Mouse (Mus musculus) lung, embryonic 16.5 days (tissue): ENCODE measurements at regions not wholly inside any gene's neighbourhood (a gene's known extent, or its start where the extent isn't known, plus 50 kb on each side); places are given as distances from the start of the nearest gene placed in this dataset.
A peak's percentile ranks its signal among the peaks of the same experiment; 100 is the strongest.

Experiments
- ATAC-seq: fragments of 200-750 bp; cut with Nextera tagmentation; 2 replicates; pipeline ENCODE4 v1.8.0; 2017; ENCODE audit warnings: low read depth, mild to moderate bottlenecking, moderate library complexity
- H3K27ac ChIP-seq: fragments of 300-500 bp; sonication (generic); 2 replicates; pipeline ENCODE4 v1.5.1; 2014; ENCODE audit warnings: mild to moderate bottlenecking, control low read depth, low read length
- H3K27me3 ChIP-seq: fragments of 300-500 bp; sonication (generic); 2 replicates; pipeline ENCODE4 v1.6.1; 2014; ENCODE audit warnings: low read depth, low read length, mixed read lengths; ENCODE audit not compliant: control insufficient read depth, insufficient read depth
- H3K36me3 ChIP-seq: fragments of 300-500 bp; sonication (generic); 2 replicates; pipeline ENCODE4 v1.6.1; 2014; ENCODE audit warnings: low read length; ENCODE audit not compliant: control insufficient read depth, insufficient read depth
- H3K4me1 ChIP-seq: fragments of 300-500 bp; sonication (generic); replicated peaks from 2 replicates; pipeline ENCODE4 v1.6.1; 2014; ENCODE audit warnings: low read length, mixed read lengths; ENCODE audit not compliant: control insufficient read depth, insufficient read depth
- H3K4me2 ChIP-seq: fragments of 300-500 bp; sonication (generic); 2 replicates; pipeline ENCODE4 v1.6.1; 2014; ENCODE audit warnings: low read depth, low read length, control low read depth
- H3K4me3 ChIP-seq: fragments of 300-500 bp; sonication (generic); 2 replicates; pipeline ENCODE4 v1.5.1; 2014; ENCODE audit warnings: mild to moderate bottlenecking, low read length, control low read depth
- H3K9ac ChIP-seq: fragments of 300-500 bp; sonication (generic); 2 replicates; pipeline ENCODE4 v1.6.1; 2014; ENCODE audit warnings: low read length, control low read depth
- H3K9me3 ChIP-seq: fragments of 300-500 bp; sonication (generic); 2 replicates; pipeline ENCODE4 v1.6.1; 2016; ENCODE audit warnings: low read length; ENCODE audit not compliant: control insufficient read depth
- WGBS: fragments of 180-500 bp; shearing (Covaris S2); extraction: QIAGEN DNeasy Blood & Tissue Kit; methylation state at CpG from one replicate; pipeline ENCODE4 v1.1.7; 2014; 5-methylcytosine and 5-hydroxymethylcytosine counted together

- peak; percentile 65 for ATAC-seq
- H3K9me3 ChIP-seq, result no peaks in the 10 kb centered on the region
- H3K4me2 ChIP-seq, result peak overlapping the region; percentile 15
- no peaks in the 10 kb centered on the region for H3K27me3 ChIP-seq
- 37% methylated on average over 20 of the region's 20 CpGs for WGBS
- H3K36me3 ChIP-seq, result no peaks in the 10 kb centered on the region
- no peak overlapping the region for H3K27ac ChIP-seq
- peaks cover 3% of the 10 kb centered on the region; the same call in 1 of the 2 replicates for H3K4me1 ChIP-seq
- no peak overlapping the region for H3K9ac ChIP-seq
- H3K4me3 ChIP-seq, result no peak overlapping the region
Observed at GRCm38 (mm10) chr10:56920711-56921672, 543.9 kb downstream of the Gja1 start.

GRCm38 (mm10) chr10:56935174-56935573 is 551.0 kb upstream of the Hsf2 start:
- Histone ChIP-seq H3K27me3 (no peaks in the 10 kb centered on the region), H3K9me3 (no peaks in the 10 kb centered on the region), H3K27ac (no peak overlapping the region), H3K36me3 (no peaks in the 10 kb centered on the region), H3K4me3 (no peak overlapping the region), H3K4me1 (no peaks in the 10 kb centered on the region), H3K9ac (no peak overlapping the region), H3K4me2 (no peak overlapping the region)
- no peak for ATAC-seq
- 64% methylated on average over 4 of the region's 4 CpGs for WGBS

GRCm38 (mm10) chr10:56941972-56942371 is 544.2 kb upstream of the Hsf2 start:
- Histone ChIP-seq H3K4me1 (no peaks in the 10 kb centered on the region), H3K27ac (no peak overlapping the region), H3K36me3 (no peaks in the 10 kb centered on the region), H3K4me2 (no peak overlapping the region), H3K4me3 (no peak overlapping the region), H3K9ac (no peak overlapping the region), H3K27me3 (no peaks in the 10 kb centered on the region), H3K9me3 (no peaks in the 10 kb centered on the region)
- WGBS, result 64% methylated on average over 4 of the region's 4 CpGs
- ATAC-seq, result no peak

- no peak overlapping the region for H3K27ac ChIP-seq
- no peaks in the 10 kb centered on the region for H3K27me3 ChIP-seq
- no peak overlapping the region for H3K4me3 ChIP-seq
- H3K9ac ChIP-seq, result no peak overlapping the region
- H3K36me3 ChIP-seq, result no peaks in the 10 kb centered on the region
- no peak overlapping the region for H3K4me2 ChIP-seq
- H3K9me3 ChIP-seq, result no peaks in the 10 kb centered on the region
- 45% methylated on average over 5 of the region's 5 CpGs for WGBS
- no peaks in the 10 kb centered on the region for H3K4me1 ChIP-seq
- ATAC-seq, result no peak
Observed at GRCm38 (mm10) chr10:56944434-56945145, 541.6 kb upstream of the Hsf2 start.

- no peaks in the 10 kb centered on the region for H3K27me3 ChIP-seq
- WGBS, result 62% methylated on average over 2 of the region's 2 CpGs
- H3K4me3 ChIP-seq, result no peak overlapping the region
- H3K4me1 ChIP-seq, result no peaks in the 10 kb centered on the region
- ATAC-seq, result peak; percentile 80
- no peaks in the 10 kb centered on the region for H3K36me3 ChIP-seq
- H3K9me3 ChIP-seq, result no peaks in the 10 kb centered on the region
- H3K9ac ChIP-seq, result no peak overlapping the region
- no peak overlapping the region for H3K4me2 ChIP-seq
- H3K27ac ChIP-seq, result no peak overlapping the region
Observed at GRCm38 (mm10) chr10:56956728-56957127, 529.5 kb upstream of the Hsf2 start.

GRCm38 (mm10) chr10:56962096-56962807 is 523.9 kb upstream of the Hsf2 start:
- no peaks in the 10 kb centered on the region for H3K36me3 ChIP-seq
- H3K4me2 ChIP-seq, result no peak overlapping the region
- no peak for ATAC-seq
- no peak overlapping the region for H3K9ac ChIP-seq
- WGBS, result 82% methylated on average over 4 of the region's 4 CpGs
- H3K9me3 ChIP-seq, result no peaks in the 10 kb centered on the region
- H3K4me3 ChIP-seq, result no peak overlapping the region
- no peaks in the 10 kb centered on the region for H3K27me3 ChIP-seq
- H3K27ac ChIP-seq, result no peak overlapping the region
- peaks cover 6% of the 10 kb centered on the region; the same call in 1 of the 2 replicates for H3K4me1 ChIP-seq

- H3K27me3 ChIP-seq, result no peaks in the 10 kb centered on the region
- no peaks in the 10 kb centered on the region for H3K9me3 ChIP-seq
- 12% methylated on average over 3 of the region's 3 CpGs for WGBS
- no peak overlapping the region for H3K4me2 ChIP-seq
- no peak overlapping the region for H3K4me3 ChIP-seq
- no peaks in the 10 kb centered on the region for H3K36me3 ChIP-seq
- no peak overlapping the region for H3K9ac ChIP-seq
- H3K27ac ChIP-seq, result 0 out of 2 replicates have a peak overlapping the region, but pooled peaks have one; percentile 17
- peak; percentile 73 for ATAC-seq
- peaks cover 6% of the 10 kb centered on the region; the same call in 1 of the 2 replicates for H3K4me1 ChIP-seq
Observed at GRCm38 (mm10) chr10:56963215-56963614, 523.0 kb upstream of the Hsf2 start.

- H3K27ac ChIP-seq, result no peak overlapping the region
- H3K9ac ChIP-seq, result no peak overlapping the region
- whole genome bisulfite sequencing, result 84% methylated on average over 1 of the region's 1 CpGs
- no peaks in the 10 kb centered on the region for H3K9me3 ChIP-seq
- no peaks in the 10 kb centered on the region for H3K27me3 ChIP-seq
- 0 out of 2 replicates have a peak, but pooled peaks cover 3% of the 10 kb centered on the region for H3K4me1 ChIP-seq
- H3K4me3 ChIP-seq, result no peak overlapping the region
- no peak for ATAC-seq
- H3K36me3 ChIP-seq, result no peaks in the 10 kb centered on the region
- no peak overlapping the region for H3K4me2 ChIP-seq
Observed at GRCm38 (mm10) chr10:56968913-56969312, 517.3 kb upstream of the Hsf2 start.

- no peaks in the 10 kb centered on the region for H3K9me3 ChIP-seq
- H3K4me1 ChIP-seq, result no peaks in the 10 kb centered on the region
- no peak overlapping the region for H3K4me3 ChIP-seq
- no peak for ATAC-seq
- H3K27ac ChIP-seq, result no peak overlapping the region
- no peaks in the 10 kb centered on the region for H3K27me3 ChIP-seq
- H3K9ac ChIP-seq, result no peak overlapping the region
- H3K4me2 ChIP-seq, result no peak overlapping the region
- WGBS, result 85% methylated on average over 5 of the region's 5 CpGs
- H3K36me3 ChIP-seq, result no peaks in the 10 kb centered on the region
Observed at GRCm38 (mm10) chr10:56974812-56975211, 511.4 kb upstream of the Hsf2 start.
